Mouse (Mus musculus) erythroblast, embryonic 14.5 days (primary cell): ENCODE measurements around the gene F2rl3.

Experiments
- GATA1 ChIP-seq: IDR thresholded peaks from 2 replicates; pipeline ENCODE4 v1.6.1; 2012; ENCODE audit warnings: low read length, inconsistent platforms, mixed read lengths
- TAL1 ChIP-seq: IDR thresholded peaks from 3 replicates; pipeline ENCODE4 v1.6.1; 2012; ENCODE audit warnings: low read length, inconsistent platforms, mixed read lengths

DNA sequence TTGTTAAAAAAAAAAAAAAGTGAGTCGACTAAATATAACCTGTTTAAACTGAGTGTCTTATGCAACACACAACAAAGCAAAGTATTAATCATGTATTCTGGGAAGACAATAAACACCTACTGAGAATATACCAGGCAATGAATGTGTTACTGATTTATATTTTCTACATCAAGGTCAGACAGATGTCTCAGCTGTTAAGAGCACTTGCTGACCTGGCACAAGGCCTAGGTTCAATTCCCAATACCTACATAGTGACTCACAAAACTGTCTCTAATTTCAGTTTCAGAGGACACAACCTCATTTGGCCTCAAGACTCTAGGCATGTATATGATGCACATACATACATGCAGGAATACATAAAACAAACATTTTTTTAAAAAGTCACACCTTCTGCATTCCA is 16.1 kb downstream of the F2rl3 start:
- TF ChIP-seq GATA1 (no peak), TAL1 (no peak)
